Mouse (Mus musculus) embryonic fibroblast, embryonic 13.5 days (primary cell): ENCODE data around the gene Alb.

Experiments
- CTCF ChIP-seq: IDR thresholded peaks from 2 replicates; pipeline ENCODE4 v1.5.1; 2011; ENCODE audit warnings: mild to moderate bottlenecking, control low read depth, low read length, moderate library complexity, borderline replicate concordance; ENCODE audit not compliant: insufficient read depth
- POLR2A ChIP-seq: IDR thresholded peaks from 2 replicates; pipeline ENCODE4 v1.6.1; 2011; ENCODE audit warnings: low read depth, mild to moderate bottlenecking, control low read depth, low read length, moderate library complexity

DNA sequence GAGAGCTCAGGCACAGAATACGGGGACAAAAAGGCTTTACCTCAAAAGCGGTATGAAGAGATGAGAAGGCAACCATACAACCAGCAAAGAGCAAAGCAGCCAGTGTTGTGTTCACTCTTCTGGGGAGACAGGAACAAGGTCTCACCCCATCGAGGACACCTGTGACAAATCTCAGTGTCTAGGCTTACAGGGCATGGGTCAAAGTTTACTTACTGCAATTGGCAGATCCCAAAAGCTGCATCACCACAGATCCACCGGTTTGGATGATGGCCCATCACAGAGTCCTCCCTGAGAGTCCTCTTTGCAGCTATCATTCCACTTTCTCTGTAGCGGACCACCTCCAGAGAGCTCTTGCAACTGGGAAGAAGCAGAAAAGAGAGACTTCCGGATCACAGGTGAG is 54.9 kb downstream of the Alb start:
- TF ChIP-seq POLR2A (no peak), CTCF (no peak)
